Mouse (Mus musculus): ENCODE results near the gene Rab5c. TPM values are rescaled to one million over a fixed set of nuclear protein-coding genes. Genes with fewer than 3 reads are reported as not detected.

The Rab5c gene
- polyA plus RNA-seq, 1 experiment: 445 TPM

- TF ChIP-seq POLR2A (IDR thresholded peaks at IDR 0.05; ENCODE audit: low read depth, low read length): no peak
- no peak for TF ChIP-seq CTCF (conservative IDR thresholded peaks at IDR 0.05; ENCODE audit: insufficient read depth, insufficient read length, low read depth, low read length)
- WGBS: 89% methylated on average over 7 of the region's 7 CpGs
- Histone ChIP-seq H3K4me1 (ENCODE audit: control insufficient read depth, insufficient read depth, low read length) (peaks cover 46% of the 10 kb centered on the region), H3K27me3 (replicated peaks; ENCODE audit: control insufficient read depth, insufficient read depth, low read length) (no peaks in the 10 kb centered on the region), H3K27ac (ENCODE audit: insufficient read depth, low read depth, low read length) (peak overlapping the region; percentile 73), H3K36me3 (ENCODE audit: control insufficient read depth, insufficient read depth, low read length) (peaks cover 2% of the 10 kb centered on the region; the same call in 1 of the 2 replicates), H3K4me3 (ENCODE audit: insufficient read depth, low read depth, low read length) (no peak overlapping the region)
- no peak for DNase-seq
Measured at GRCm38 (mm10) chr11:100718462-100718861, 19.6 kb downstream of the Rab5c start.

DNA sequence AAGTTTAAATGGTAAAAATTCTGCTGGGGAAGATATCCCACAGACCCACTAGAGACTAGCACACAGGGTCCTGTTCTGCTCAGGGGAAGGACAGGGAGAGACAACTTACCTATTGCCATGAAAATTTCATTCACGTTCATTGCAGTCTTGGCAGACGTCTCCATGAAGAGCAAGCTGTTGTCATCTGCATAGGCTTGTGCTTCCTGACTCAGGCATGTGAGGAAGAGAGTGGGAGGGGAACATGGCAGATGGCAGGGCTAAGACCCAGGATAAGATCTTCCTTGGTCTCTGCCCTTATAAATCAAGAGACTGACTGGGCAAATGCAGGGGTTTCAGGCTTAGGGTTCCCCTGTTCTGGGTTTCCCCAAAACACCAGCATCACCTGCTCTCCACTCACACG lies 21.4 kb downstream of the Rab5c start:
- H3K4me3 ChIP-seq (ENCODE audit: insufficient read depth, low read depth, low read length): no peak overlapping the region
- no peak for DNase-seq
- peaks cover 35% of the 10 kb centered on the region for H3K4me1 ChIP-seq (ENCODE audit: control insufficient read depth, insufficient read depth, low read length)
- H3K27me3 ChIP-seq (replicated peaks; ENCODE audit: control insufficient read depth, insufficient read depth, low read length): no peaks in the 10 kb centered on the region
- no peak for TF ChIP-seq CTCF (conservative IDR thresholded peaks at IDR 0.05; ENCODE audit: insufficient read depth, insufficient read length, low read depth, low read length)
- no peak for TF ChIP-seq POLR2A (IDR thresholded peaks at IDR 0.05; ENCODE audit: low read depth, low read length)
- no peak overlapping the region for H3K27ac ChIP-seq (ENCODE audit: insufficient read depth, low read depth, low read length)
- H3K36me3 ChIP-seq (ENCODE audit: control insufficient read depth, insufficient read depth, low read length): peaks cover 2% of the 10 kb centered on the region; the same call in 1 of the 2 replicates
- 85% methylated on average over 3 of the region's 3 CpGs for WGBS

DNA sequence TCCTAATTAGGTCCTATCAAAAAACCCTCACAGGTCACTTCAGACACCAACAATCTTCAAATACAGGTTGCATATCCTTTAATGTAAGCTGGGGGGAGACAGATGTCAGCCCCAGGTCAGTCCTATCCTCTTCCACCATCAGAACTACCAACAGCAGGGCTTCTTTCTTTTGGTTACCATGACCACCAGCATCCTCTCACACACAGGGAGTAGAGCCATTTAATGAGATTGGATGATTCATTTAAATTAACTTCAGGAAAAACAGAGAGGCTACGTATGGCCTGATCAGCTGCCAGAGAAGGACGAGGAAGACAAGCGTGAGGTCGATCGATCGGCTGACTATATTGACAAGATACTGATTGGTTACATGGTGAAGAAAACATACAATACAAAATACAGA lies 23.1 kb downstream of the Rab5c start:
- 90% methylated on average over 6 of the region's 6 CpGs for WGBS
- Histone ChIP-seq H3K27ac (ENCODE audit: insufficient read depth, low read depth, low read length) (no peak overlapping the region), H3K36me3 (ENCODE audit: control insufficient read depth, insufficient read depth, low read length) (peaks cover 2% of the 10 kb centered on the region; the same call in 1 of the 2 replicates), H3K27me3 (replicated peaks; ENCODE audit: control insufficient read depth, insufficient read depth, low read length) (no peaks in the 10 kb centered on the region), H3K4me3 (ENCODE audit: insufficient read depth, low read depth, low read length) (no peak overlapping the region), H3K4me1 (ENCODE audit: control insufficient read depth, insufficient read depth, low read length) (peaks cover 20% of the 10 kb centered on the region)
- TF ChIP-seq CTCF (conservative IDR thresholded peaks at IDR 0.05; ENCODE audit: insufficient read depth, insufficient read length, low read depth, low read length): no peak
- no peak for TF ChIP-seq POLR2A (IDR thresholded peaks at IDR 0.05; ENCODE audit: low read depth, low read length)
- no peak for DNase-seq

GRCm38 (mm10) chr11:100714534-100714915 lies 23.5 kb downstream of the Rab5c start:
- Histone ChIP-seq H3K36me3 (ENCODE audit: control insufficient read depth, insufficient read depth, low read length) (peaks cover 2% of the 10 kb centered on the region; the same call in 1 of the 2 replicates), H3K4me1 (ENCODE audit: control insufficient read depth, insufficient read depth, low read length) (peaks cover 16% of the 10 kb centered on the region), H3K27me3 (replicated peaks; ENCODE audit: control insufficient read depth, insufficient read depth, low read length) (no peaks in the 10 kb centered on the region), H3K27ac (ENCODE audit: insufficient read depth, low read depth, low read length) (peak overlapping the region; percentile 67; the same call in 1 of the 2 replicates), H3K4me3 (ENCODE audit: insufficient read depth, low read depth, low read length) (no peak overlapping the region)
- 42% methylated on average over 6 of the region's 6 CpGs for WGBS
- DNase-seq: peak; percentile 91
- TF ChIP-seq CTCF (conservative IDR thresholded peaks at IDR 0.05; ENCODE audit: insufficient read depth, insufficient read length, low read depth, low read length) (peak; percentile 93), POLR2A (IDR thresholded peaks at IDR 0.05; ENCODE audit: low read depth, low read length) (no peak)

GRCm38 (mm10) chr11:100713735-100714533 lies 24.1 kb downstream of the Rab5c start, which contains the start of gene Hspb9:
Hspb9 (plus strand) TSS chr11:100713850.
- peak; percentile 83 for DNase-seq
- WGBS: 14% methylated on average over 38 of the region's 38 CpGs
- TF ChIP-seq POLR2A (IDR thresholded peaks at IDR 0.05; ENCODE audit: low read depth, low read length) (no peak), CTCF (conservative IDR thresholded peaks at IDR 0.05; ENCODE audit: insufficient read depth, insufficient read length, low read depth, low read length) (no peak)
- H3K36me3 ChIP-seq (ENCODE audit: control insufficient read depth, insufficient read depth, low read length): peaks cover 2% of the 10 kb centered on the region; the same call in 1 of the 2 replicates
- H3K27ac ChIP-seq (ENCODE audit: insufficient read depth, low read depth, low read length): peak within 1 kb of the TSS; percentile 67
- H3K4me1 ChIP-seq (ENCODE audit: control insufficient read depth, insufficient read depth, low read length): peaks cover 10% of the 10 kb centered on the region
- no peaks in the 10 kb centered on the region for H3K27me3 ChIP-seq (replicated peaks; ENCODE audit: control insufficient read depth, insufficient read depth, low read length)
- H3K4me3 ChIP-seq (ENCODE audit: insufficient read depth, low read depth, low read length): peak within 1 kb of the TSS; percentile 36

DNA sequence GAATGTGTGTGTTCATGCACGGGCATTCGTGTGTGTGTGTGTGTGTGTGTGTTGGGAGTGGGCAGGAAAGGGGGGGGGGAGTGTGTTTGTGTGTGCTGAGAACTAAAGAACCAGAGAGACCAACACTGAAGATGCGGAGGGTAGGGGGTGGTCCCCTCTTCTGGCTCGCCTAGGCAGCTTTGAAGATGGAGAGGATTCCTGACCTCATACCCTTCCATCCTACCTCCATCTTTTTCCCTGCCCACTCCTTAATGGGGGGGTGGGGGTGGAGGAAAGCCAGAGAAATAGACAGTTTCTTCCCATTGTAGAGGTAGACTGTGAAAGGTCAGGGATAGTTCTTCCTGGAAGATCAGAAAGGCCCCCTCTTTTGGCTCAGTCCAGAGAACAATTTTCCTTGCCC lies 24.8 kb downstream of the Rab5c start:
- H3K4me3 ChIP-seq (ENCODE audit: insufficient read depth, low read depth, low read length): no peak overlapping the region
- no peaks in the 10 kb centered on the region for H3K27me3 ChIP-seq (replicated peaks; ENCODE audit: control insufficient read depth, insufficient read depth, low read length)
- DNase-seq: no peak
- peaks cover 4% of the 10 kb centered on the region; the same call in 1 of the 2 replicates for H3K4me1 ChIP-seq (ENCODE audit: control insufficient read depth, insufficient read depth, low read length)
- peaks cover 2% of the 10 kb centered on the region; the same call in 1 of the 2 replicates for H3K36me3 ChIP-seq (ENCODE audit: control insufficient read depth, insufficient read depth, low read length)
- WGBS: 76% methylated on average over 4 of the region's 4 CpGs
- TF ChIP-seq CTCF (conservative IDR thresholded peaks at IDR 0.05; ENCODE audit: insufficient read depth, insufficient read length, low read depth, low read length): no peak
- TF ChIP-seq POLR2A (IDR thresholded peaks at IDR 0.05; ENCODE audit: low read depth, low read length): no peak
- peak overlapping the region; percentile 67 for H3K27ac ChIP-seq (ENCODE audit: insufficient read depth, low read depth, low read length)
